Mouse (Mus musculus): Measurements from ENCODE around the gene Flt3. TPM values are rescaled to one million over a fixed set of nuclear protein-coding genes. Genes with fewer than 3 reads are reported as not detected.

Flt3 gene
- polyA plus RNA-seq, 1 experiment from 2014 or later = 0.11 TPM

GRCm38 (mm10) chr5:147401024-147401423 lies 735 bp upstream of the Flt3 start:
- ATAC-seq (ENCODE audit: low FRiP score) = no peak
- Histone ChIP-seq H3K4me3 (replicated peaks) (no peak overlapping the region; the same call in 1 of the 2 replicates), H3K4me2 (peak overlapping the region; percentile 76; the same call in 1 of the 2 replicates), H3K36me3 (replicated peaks) (no peaks in the 10 kb centered on the region), H3K9me3 (no peaks in the 10 kb centered on the region), H3K27ac (no peak overlapping the region), H3K9ac (no peak overlapping the region), H3K27me3 (peaks cover 54% of the 10 kb centered on the region), H3K4me1 (peaks cover 14% of the 10 kb centered on the region; the same call in 1 of the 2 replicates)
- WGBS = 32% methylated on average over 11 of the region's 11 CpGs

DNA sequence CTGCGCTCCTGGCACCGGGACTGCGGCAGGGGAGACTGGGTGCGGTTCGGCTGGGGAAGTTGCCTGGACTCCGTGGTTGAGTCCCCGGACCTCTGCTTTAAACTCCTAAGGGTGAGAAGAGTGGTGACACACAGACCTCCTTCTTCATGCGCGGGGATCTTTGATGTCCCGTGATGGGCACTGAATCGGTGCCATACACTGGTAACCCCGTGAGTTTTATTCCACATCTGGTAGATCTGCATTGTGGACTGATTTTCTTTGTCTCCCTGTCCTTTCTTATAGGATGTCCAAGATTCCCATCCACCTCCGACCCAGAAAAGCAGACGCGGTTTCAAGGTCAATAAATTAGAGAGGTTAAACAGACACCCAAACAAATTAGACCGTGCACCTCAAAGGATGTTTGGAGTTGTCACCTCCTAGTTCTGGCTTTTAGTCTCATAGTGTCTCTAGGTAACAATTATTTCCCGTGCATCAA lies 253 bp upstream of the Flt3 start:
- 3% methylated on average over 17 of the region's 17 CpGs for WGBS
- Histone ChIP-seq H3K27me3 (peaks cover 54% of the 10 kb centered on the region), H3K4me1 (peaks cover 14% of the 10 kb centered on the region; the same call in 1 of the 2 replicates), H3K4me2 (peak overlapping the region; percentile 76), H3K36me3 (replicated peaks) (no peaks in the 10 kb centered on the region), H3K4me3 (replicated peaks) (peak overlapping the region; percentile 44), H3K9ac (peak overlapping the region; percentile 25; the same call in 1 of the 2 replicates), H3K27ac (no peak overlapping the region), H3K9me3 (no peaks in the 10 kb centered on the region)
- no peak for ATAC-seq (ENCODE audit: low FRiP score)

DNA sequence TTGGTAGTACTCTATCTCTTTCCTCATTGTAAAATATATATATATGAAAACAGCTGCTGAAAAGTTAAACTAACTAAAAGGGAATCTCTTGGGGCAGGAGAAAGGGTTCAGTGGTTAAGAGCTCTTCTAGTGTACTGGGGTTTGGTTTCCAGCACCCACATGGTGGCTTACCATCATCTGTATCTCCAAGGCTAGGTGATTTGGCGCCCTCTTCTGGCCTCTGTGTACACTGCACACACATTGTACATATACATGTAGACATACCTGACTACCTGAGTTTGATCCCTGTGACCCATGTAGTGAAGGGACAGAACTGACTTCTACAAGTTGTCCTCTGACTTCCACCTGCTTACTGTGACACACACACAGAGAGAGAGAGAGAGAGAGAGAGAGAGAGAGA lies 5.2 kb downstream of the Flt3 start:
- H3K9ac ChIP-seq = no peak overlapping the region
- H3K4me1 ChIP-seq = peaks cover 3% of the 10 kb centered on the region; the same call in 1 of the 2 replicates
- H3K27ac ChIP-seq = no peak overlapping the region
- H3K27me3 ChIP-seq = peaks cover 27% of the 10 kb centered on the region
- 29% methylated on average over 1 of the region's 1 CpGs for WGBS
- H3K4me2 ChIP-seq = no peak overlapping the region
- ATAC-seq (ENCODE audit: low FRiP score) = no peak
- H3K4me3 ChIP-seq (replicated peaks) = no peak overlapping the region
- H3K36me3 ChIP-seq (replicated peaks) = no peaks in the 10 kb centered on the region
- no peaks in the 10 kb centered on the region for H3K9me3 ChIP-seq

GRCm38 (mm10) chr5:147392667-147393213 lies 7.5 kb downstream of the Flt3 start:
- no peak for ATAC-seq (ENCODE audit: low FRiP score)
- H3K4me3 ChIP-seq (replicated peaks) = no peak overlapping the region
- WGBS = 83% methylated on average over 12 of the region's 12 CpGs
- no peaks in the 10 kb centered on the region for H3K4me1 ChIP-seq
- no peaks in the 10 kb centered on the region for H3K9me3 ChIP-seq
- H3K27ac ChIP-seq = no peak overlapping the region
- H3K9ac ChIP-seq = no peak overlapping the region
- peaks cover 4% of the 10 kb centered on the region for H3K27me3 ChIP-seq
- no peaks in the 10 kb centered on the region for H3K36me3 ChIP-seq (replicated peaks)
- H3K4me2 ChIP-seq = no peak overlapping the region

- H3K4me1 ChIP-seq = no peaks in the 10 kb centered on the region
- no peaks in the 10 kb centered on the region for H3K36me3 ChIP-seq (replicated peaks)
- no peak overlapping the region for H3K4me2 ChIP-seq
- H3K27me3 ChIP-seq = no peaks in the 10 kb centered on the region
- H3K27ac ChIP-seq = no peak overlapping the region
- H3K9ac ChIP-seq = no peak overlapping the region
- no peaks in the 10 kb centered on the region for H3K9me3 ChIP-seq
- no peak for ATAC-seq (ENCODE audit: low FRiP score)
- WGBS = 70% methylated on average over 2 of the region's 2 CpGs
- H3K4me3 ChIP-seq (replicated peaks) = no peak overlapping the region
Observed at GRCm38 (mm10) chr5:147390772-147391171, 9.5 kb downstream of the Flt3 start.

DNA sequence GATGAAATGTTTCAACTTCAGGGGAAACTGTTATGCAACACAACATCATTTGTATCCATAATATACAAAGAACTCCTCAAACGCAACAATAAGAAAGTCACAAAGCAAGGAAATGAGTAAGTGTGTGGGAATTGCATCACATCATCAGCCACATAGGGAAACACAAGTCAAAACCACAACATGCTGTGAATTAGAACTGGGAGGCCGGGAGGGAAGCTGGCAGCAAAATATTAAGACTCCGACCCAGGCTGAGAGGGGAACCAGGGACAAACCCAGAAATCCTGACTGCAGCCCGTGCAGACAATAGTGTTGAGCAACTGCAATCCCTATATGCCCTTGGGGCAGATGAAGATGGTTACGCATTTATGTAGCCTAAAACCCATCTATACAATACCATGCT lies 11.2 kb downstream of the Flt3 start:
- H3K4me3 ChIP-seq (replicated peaks) = no peak overlapping the region
- H3K9ac ChIP-seq = no peak overlapping the region
- H3K27ac ChIP-seq = no peak overlapping the region
- WGBS = 85% methylated on average over 5 of the region's 5 CpGs
- no peaks in the 10 kb centered on the region for H3K36me3 ChIP-seq (replicated peaks)
- no peaks in the 10 kb centered on the region for H3K27me3 ChIP-seq
- no peaks in the 10 kb centered on the region for H3K9me3 ChIP-seq
- no peaks in the 10 kb centered on the region for H3K4me1 ChIP-seq
- ATAC-seq (ENCODE audit: low FRiP score) = no peak
- H3K4me2 ChIP-seq = no peak overlapping the region

- H3K36me3 ChIP-seq (replicated peaks) = no peaks in the 10 kb centered on the region
- no peak overlapping the region for H3K4me3 ChIP-seq (replicated peaks)
- no peaks in the 10 kb centered on the region for H3K9me3 ChIP-seq
- H3K4me2 ChIP-seq = no peak overlapping the region
- no peak overlapping the region for H3K9ac ChIP-seq
- no peak overlapping the region for H3K27ac ChIP-seq
- H3K27me3 ChIP-seq = no peaks in the 10 kb centered on the region
- WGBS = 84% methylated on average over 9 of the region's 9 CpGs
- no peak for ATAC-seq (ENCODE audit: low FRiP score)
- H3K4me1 ChIP-seq = no peaks in the 10 kb centered on the region
Observed at GRCm38 (mm10) chr5:147388376-147389008, 11.8 kb downstream of the Flt3 start.

GRCm38 (mm10) chr5:147386865-147387264 lies 13.4 kb downstream of the Flt3 start:
- H3K4me3 ChIP-seq (replicated peaks) = no peak overlapping the region
- no peaks in the 10 kb centered on the region for H3K27me3 ChIP-seq
- no peak for ATAC-seq (ENCODE audit: low FRiP score)
- H3K27ac ChIP-seq = no peak overlapping the region
- H3K36me3 ChIP-seq (replicated peaks) = no peaks in the 10 kb centered on the region
- no peak overlapping the region for H3K9ac ChIP-seq
- 89% methylated on average over 13 of the region's 13 CpGs for WGBS
- H3K4me2 ChIP-seq = no peak overlapping the region
- H3K4me1 ChIP-seq = no peaks in the 10 kb centered on the region
- H3K9me3 ChIP-seq = no peaks in the 10 kb centered on the region

DNA sequence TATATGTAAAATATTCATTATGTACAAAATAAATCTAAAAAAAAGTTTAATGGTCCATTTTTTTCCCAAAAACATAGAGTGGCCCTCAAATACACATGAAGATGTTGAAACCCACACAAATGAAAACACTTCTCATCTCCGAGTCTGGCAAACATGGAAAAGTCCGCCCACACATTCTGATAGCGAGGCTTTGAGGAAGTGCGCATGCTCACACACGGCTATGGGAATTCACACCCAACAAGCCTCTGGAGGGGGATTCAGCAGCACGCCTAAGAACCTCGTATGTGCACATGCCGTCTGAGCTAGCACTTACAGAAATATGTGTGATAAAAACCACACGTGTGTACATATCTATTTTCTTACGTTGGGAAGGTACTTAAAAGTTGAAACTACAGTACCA lies 18.9 kb downstream of the Flt3 start:
- Histone ChIP-seq H3K4me2 (no peak overlapping the region), H3K36me3 (replicated peaks) (no peaks in the 10 kb centered on the region), H3K9me3 (no peaks in the 10 kb centered on the region), H3K27me3 (no peaks in the 10 kb centered on the region), H3K4me1 (no peaks in the 10 kb centered on the region), H3K9ac (no peak overlapping the region), H3K4me3 (replicated peaks) (no peak overlapping the region), H3K27ac (no peak overlapping the region)
- no peak for ATAC-seq (ENCODE audit: low FRiP score)
- 90% methylated on average over 10 of the region's 10 CpGs for WGBS

GRCm38 (mm10) chr5:147379481-147379880 lies 20.8 kb downstream of the Flt3 start:
- Histone ChIP-seq H3K27me3 (no peaks in the 10 kb centered on the region), H3K27ac (no peak overlapping the region), H3K4me2 (no peak overlapping the region), H3K9ac (no peak overlapping the region), H3K4me3 (replicated peaks) (no peak overlapping the region), H3K4me1 (no peaks in the 10 kb centered on the region), H3K9me3 (no peaks in the 10 kb centered on the region), H3K36me3 (replicated peaks) (no peaks in the 10 kb centered on the region)
- no peak for ATAC-seq (ENCODE audit: low FRiP score)
- WGBS = 81% methylated on average over 3 of the region's 3 CpGs

DNA sequence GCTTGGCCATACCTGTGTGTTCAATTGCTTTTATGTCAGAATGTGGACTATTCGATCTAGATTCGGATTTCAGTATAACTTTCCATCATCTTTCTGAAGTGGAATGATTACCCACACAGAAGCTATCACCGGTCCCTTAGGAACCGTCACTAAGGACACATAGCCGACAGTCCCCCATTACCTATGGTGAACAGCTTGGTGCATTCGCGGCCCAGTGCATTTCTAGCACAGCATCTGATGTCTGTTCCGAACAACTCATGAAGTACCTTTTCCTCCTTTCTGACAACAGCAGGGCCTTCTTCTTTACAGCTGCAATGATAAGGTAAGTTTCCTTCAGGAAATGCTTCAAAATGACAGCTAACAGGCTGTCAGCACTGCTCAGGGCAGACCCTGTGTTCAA lies 30.0 kb downstream of the Flt3 start:
- Histone ChIP-seq H3K9ac (no peak overlapping the region), H3K36me3 (replicated peaks) (no peaks in the 10 kb centered on the region), H3K9me3 (no peaks in the 10 kb centered on the region), H3K4me1 (no peaks in the 10 kb centered on the region), H3K27me3 (no peaks in the 10 kb centered on the region), H3K4me2 (no peak overlapping the region), H3K4me3 (replicated peaks) (no peak overlapping the region), H3K27ac (no peak overlapping the region)
- no peak for ATAC-seq (ENCODE audit: low FRiP score)
- 91% methylated on average over 8 of the region's 8 CpGs for WGBS

DNA sequence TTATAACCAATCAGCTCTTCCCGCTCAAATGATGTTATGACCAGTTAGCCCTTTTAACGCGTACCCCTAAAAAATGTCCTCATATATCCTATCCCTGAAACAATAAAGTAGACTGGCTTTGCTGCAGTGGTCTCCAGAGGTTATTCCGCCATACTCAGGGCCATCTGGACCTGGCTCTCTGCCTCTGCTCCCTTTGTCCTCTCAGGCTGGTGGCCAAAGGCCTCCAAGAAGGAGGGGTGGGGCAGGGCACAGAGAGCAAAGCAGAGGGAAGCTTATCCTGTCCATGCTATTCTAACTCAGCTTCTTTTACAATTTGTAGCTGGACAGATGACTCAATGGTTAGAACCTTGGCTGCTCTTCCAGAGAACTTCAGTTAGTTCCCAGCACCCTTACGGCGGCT lies 32.1 kb downstream of the Flt3 start:
- Histone ChIP-seq H3K9me3 (no peaks in the 10 kb centered on the region), H3K27me3 (no peaks in the 10 kb centered on the region), H3K9ac (no peak overlapping the region), H3K36me3 (replicated peaks) (no peaks in the 10 kb centered on the region), H3K27ac (no peak overlapping the region), H3K4me1 (no peaks in the 10 kb centered on the region), H3K4me3 (replicated peaks) (no peak overlapping the region), H3K4me2 (no peak overlapping the region)
- WGBS = 95% methylated on average over 6 of the region's 6 CpGs
- no peak for ATAC-seq (ENCODE audit: low FRiP score)
